Mouse (Mus musculus) MEL (cell line): ENCODE results near the gene Ceacam19. TPM values are rescaled to one million over a fixed set of nuclear protein-coding genes. Genes with fewer than 3 reads are reported as not detected.

ENCODE experiments used
- DNase-seq: peaks from one replicate; pipeline ENCODE4 v3.0.0; 2011; ENCODE audit warnings: low read depth, low spot score
- H3K27ac ChIP-seq: 2 replicates; pipeline ENCODE4 v1.5.1; 2012; ENCODE audit warnings: low read depth, mild to moderate bottlenecking, control low read depth, low read length, moderate library complexity; ENCODE audit not compliant: control insufficient read depth
- H3K27me3 ChIP-seq, 2 experiments: fragments of 150-350 bp in 1 of 2; sonication (generic) in 1 of 2; 2 replicates each; pipeline ENCODE4 v1.6.1; 2012; ENCODE audit warnings: low read length in 2 of 2, mild to moderate bottlenecking in 2 of 2, improper control_type of control experiment in 1 of 2, moderate library complexity in 1 of 2; ENCODE audit not compliant: insufficient read depth in 2 of 2, control insufficient read depth in 1 of 2
- H3K36me3 ChIP-seq, 2 experiments: 2 replicates each; pipeline ENCODE4 v1.6.1; 2012 to 2014; ENCODE audit warnings: low read length in 2 of 2, improper control_type of control experiment in 1 of 2, inconsistent platforms in 1 of 2, mild to moderate bottlenecking in 1 of 2; ENCODE audit not compliant: insufficient read depth in 2 of 2, control insufficient read depth in 1 of 2
- H3K4me1 ChIP-seq, 2 experiments: fragments of 150-350 bp in 1 of 2; sonication (generic) in 1 of 2; 2 replicates each; pipeline ENCODE4 v1.6.1; 2012; ENCODE audit warnings: low read length in 2 of 2, improper control_type of control experiment in 1 of 2, mild to moderate bottlenecking in 1 of 2; ENCODE audit not compliant: insufficient read depth in 2 of 2, control insufficient read depth in 1 of 2
- H3K4me3 ChIP-seq, 2 experiments: fragments of 150-350 bp in 1 of 2; sonication (generic) in 1 of 2; 2 replicates each; pipeline ENCODE4 v1.5.1; 2012; ENCODE audit warnings: low read depth in 2 of 2, low read length in 2 of 2, mild to moderate bottlenecking in 2 of 2, moderate library complexity in 2 of 2, control low read depth in 1 of 2, improper control_type of control experiment in 1 of 2; ENCODE audit not compliant: control insufficient read depth in 1 of 2, insufficient read depth in 1 of 2
- H3K79me2 ChIP-seq: 2 replicates; pipeline ENCODE4 v1.6.1; 2012; ENCODE audit warnings: mild to moderate bottlenecking, low read length, moderate library complexity; ENCODE audit not compliant: control insufficient read depth, poor library complexity, insufficient read depth
- H3K9ac ChIP-seq: 2 replicates; pipeline ENCODE4 v1.6.1; 2012; ENCODE audit warnings: low read depth, mild to moderate bottlenecking, control low read depth, low read length, moderate library complexity; ENCODE audit not compliant: control insufficient read depth, poor library complexity, severe bottlenecking
- H3K9me3 ChIP-seq: fragments of 150-350 bp; sonication (generic); replicated peaks from 2 replicates; pipeline ENCODE4 v1.6.1; 2012; ENCODE audit warnings: mild to moderate bottlenecking, low read length, improper control_type of control experiment, moderate library complexity; ENCODE audit not compliant: insufficient read depth
- CHD1 ChIP-seq: IDR thresholded peaks from 2 replicates; pipeline ENCODE4 v1.6.1; 2012; ENCODE audit warnings: low read depth, mild to moderate bottlenecking, inconsistent platforms, low read length, improper control_type of control experiment
- CHD2 ChIP-seq: IDR thresholded peaks from 2 replicates; pipeline ENCODE4 v1.6.1; 2011; ENCODE audit warnings: low read length, improper control_type of control experiment
- E2F4 ChIP-seq: IDR thresholded peaks from 2 replicates; pipeline ENCODE4 v1.6.1; 2011; ENCODE audit warnings: low read depth, low read length, improper control_type of control experiment, borderline replicate concordance
- EP300 ChIP-seq, 2 experiments: IDR thresholded peaks; 2 replicates each; pipeline ENCODE4 v1.6.1; 2011; ENCODE audit warnings: improper control_type of control experiment in 2 of 2, low read length in 2 of 2, low read depth in 1 of 2, mild to moderate bottlenecking in 1 of 2
- GATA1 ChIP-seq: IDR thresholded peaks from 2 replicates; pipeline ENCODE4 v1.6.1; 2011; ENCODE audit warnings: low read depth, low read length, improper control_type of control experiment
- KAT2A ChIP-seq: conservative IDR thresholded peaks from 2 replicates; pipeline ENCODE4 v1.6.1; 2012; ENCODE audit warnings: low read depth, low read length, improper control_type of control experiment, inconsistent platforms
- MAFK ChIP-seq: IDR thresholded peaks from 2 replicates; pipeline ENCODE4 v1.6.1; 2011; ENCODE audit warnings: low read depth, mild to moderate bottlenecking, low read length, improper control_type of control experiment, borderline replicate concordance
- MEF2A ChIP-seq: IDR thresholded peaks from 2 replicates; pipeline ENCODE4 v1.6.1; 2014; ENCODE audit warnings: low read depth, mild to moderate bottlenecking, inconsistent platforms, low read length, improper control_type of control experiment; ENCODE audit not compliant: poor library complexity, insufficient replicate concordance, severe bottlenecking; ENCODE audit errors: extremely low read depth
- MXI1 ChIP-seq: IDR thresholded peaks from 2 replicates; pipeline ENCODE4 v1.6.1; 2011; ENCODE audit warnings: mild to moderate bottlenecking, low read depth, low read length, improper control_type of control experiment
- MYC ChIP-seq: IDR thresholded peaks from 2 replicates; pipeline ENCODE4 v1.6.1; 2011; ENCODE audit warnings: low read depth, mild to moderate bottlenecking, low read length, improper control_type of control experiment, moderate library complexity
- NELFE ChIP-seq: IDR thresholded peaks from 2 replicates; pipeline ENCODE4 v1.6.1; 2011; ENCODE audit warnings: low read depth, low read length, improper control_type of control experiment
- NRF1 ChIP-seq: IDR thresholded peaks from 2 replicates; pipeline ENCODE4 v1.6.1; 2014; ENCODE audit warnings: low read depth, mild to moderate bottlenecking, inconsistent platforms, low read length, improper control_type of control experiment, moderate library complexity; ENCODE audit not compliant: poor library complexity, insufficient read depth, severe bottlenecking
- POLR2A ChIP-seq, 2 experiments: IDR thresholded peaks; 2 replicates each; pipeline ENCODE4 v1.6.1; 2011 to 2012; ENCODE audit warnings: low read length in 2 of 2, mild to moderate bottlenecking in 2 of 2, control low read depth in 1 of 2, improper control_type of control experiment in 1 of 2, low read depth in 1 of 2, moderate library complexity in 1 of 2; ENCODE audit not compliant: control insufficient read depth in 1 of 2, insufficient read depth in 1 of 2, poor library complexity in 1 of 2
- POLR2AphosphoS5 ChIP-seq: IDR thresholded peaks from 2 replicates; pipeline ENCODE4 v1.6.1; 2012; ENCODE audit warnings: low read depth, borderline replicate concordance, mild to moderate bottlenecking, inconsistent platforms, low read length, moderate library complexity, mixed read lengths
- RCOR1 ChIP-seq: IDR thresholded peaks from 2 replicates; pipeline ENCODE4 v1.6.1; 2012; ENCODE audit warnings: low read depth, mild to moderate bottlenecking, inconsistent platforms, low read length, improper control_type of control experiment
- SIN3A ChIP-seq: IDR thresholded peaks from 2 replicates; pipeline ENCODE4 v1.6.1; 2012; ENCODE audit warnings: low read length, improper control_type of control experiment, inconsistent platforms
- SMC3 ChIP-seq: IDR thresholded peaks from 2 replicates; pipeline ENCODE4 v1.6.1; 2011; ENCODE audit warnings: low read depth, low read length, improper control_type of control experiment
- TAL1 ChIP-seq: IDR thresholded peaks from 2 replicates; pipeline ENCODE4 v1.6.1; 2012; ENCODE audit warnings: mild to moderate bottlenecking, inconsistent platforms, low read length, moderate library complexity, mixed read lengths
- TBP ChIP-seq: IDR thresholded peaks from 2 replicates; pipeline ENCODE4 v1.8.0; 2011; ENCODE audit warnings: low read depth, low read length, improper control_type of control experiment
- UBTF ChIP-seq: IDR thresholded peaks from 2 replicates; pipeline ENCODE4 v1.6.1; 2012; ENCODE audit warnings: low read depth, mild to moderate bottlenecking, inconsistent platforms, low read length, improper control_type of control experiment, moderate library complexity, borderline replicate concordance; ENCODE audit not compliant: insufficient read depth
- USF1 ChIP-seq: IDR thresholded peaks from 2 replicates; pipeline ENCODE4 v1.6.1; 2014; ENCODE audit warnings: low read depth, mild to moderate bottlenecking, inconsistent platforms, low read length, improper control_type of control experiment, moderate library complexity
- USF2 ChIP-seq, 2 experiments: IDR thresholded peaks; 2 replicates each; pipeline ENCODE4 v1.6.1; 2011 to 2012; ENCODE audit warnings: improper control_type of control experiment in 2 of 2, low read length in 2 of 2, borderline replicate concordance in 1 of 2, inconsistent platforms in 1 of 2, low read depth in 1 of 2, mild to moderate bottlenecking in 1 of 2; ENCODE audit not compliant: insufficient read depth in 1 of 2
- polyA plus RNA-seq, 2 experiments: library from polyadenylated mRNA; stranded (reverse) in 1 of 2; unstranded in 1 of 2; fragments of >175 nt in 1 of 2; fragments of >200 nt in 1 of 2; gene quantifications; 2 replicates each; pipeline versions ENCODE4 v1.2.1 to v1.2.4; 2012; ENCODE audit warnings: low replicate concordance in 2 of 2, low read depth in 1 of 2; ENCODE audit not compliant: insufficient read length in 2 of 2, insufficient read depth in 1 of 2, missing spikeins in 1 of 2
- total RNA-seq: library from RNA; depleted of rRNA; stranded (reverse); fragments of 300-350 nt; gene quantifications from 2 replicates; pipeline ENCODE4 v1.2.3, GENCODE M21; 2012

The Ceacam19 gene
- total and polyA plus RNA-seq, 3 experiments, result 0.03 to 0.04 TPM; not detected in 1

GRCm38 (mm10) chr7:19841686-19842413 is 45.9 kb downstream of the Ceacam19 start:
- Histone ChIP-seq H3K4me3 (no peak overlapping the region), H3K79me2 (no peaks in the 10 kb centered on the region), H3K36me3 (no peaks in the 10 kb centered on the region), H3K9me3 (no peaks in the 10 kb centered on the region), H3K27me3 (no peaks in the 10 kb centered on the region)
- no peak for DNase-seq
- TF ChIP-seq SIN3A (no peak), UBTF (no peak), POLR2AphosphoS5 (no peak), CHD1 (no peak), GATA1 (no peak), NELFE (no peak), SMC3 (no peak), MXI1 (no peak), RCOR1 (no peak), CHD2 (no peak), MEF2A (no peak), MYC (no peak), POLR2A (IDR thresholded peaks at IDR 0.05; ENCODE audit: control insufficient read depth in 1 of 2, insufficient read depth in 1 of 2, low read depth in 1 of 2, low read length in 2 of 2, poor library complexity in 1 of 2) (no peak), USF2 (IDR thresholded peaks at IDR 0.05; ENCODE audit: borderline replicate concordance in 1 of 2, insufficient read depth in 1 of 2, low read depth in 1 of 2, low read length in 2 of 2) (no peak)
- TF ChIP-seq, all 39 proteins: peak for 0
- H3K9ac ChIP-seq, result no peak overlapping the region
- no peaks in the 10 kb centered on the region; a peak in 1 of 4 replicates for H3K4me1 ChIP-seq
- H3K27ac ChIP-seq, result no peak overlapping the region

GRCm38 (mm10) chr7:19840936-19841335 is 46.8 kb downstream of the Ceacam19 start:
- Histone ChIP-seq H3K4me3 (no peak overlapping the region), H3K36me3 (no peaks in the 10 kb centered on the region), H3K27ac (no peak overlapping the region), H3K27me3 (no peaks in the 10 kb centered on the region), H3K9me3 (no peaks in the 10 kb centered on the region), H3K79me2 (no peaks in the 10 kb centered on the region), H3K4me1 (no peaks in the 10 kb centered on the region; a peak in 1 of 4 replicates), H3K9ac (no peak overlapping the region)
- TF ChIP-seq MXI1 (no peak), UBTF (no peak), E2F4 (no peak), TBP (no peak), MAFK (no peak), NRF1 (no peak), USF1 (no peak), EP300 (IDR thresholded peaks at IDR 0.05; ENCODE audit: low read depth in 1 of 2, low read length in 2 of 2) (no peak), POLR2A (IDR thresholded peaks at IDR 0.05; ENCODE audit: control insufficient read depth in 1 of 2, insufficient read depth in 1 of 2, low read depth in 1 of 2, low read length in 2 of 2, poor library complexity in 1 of 2) (no peak), TAL1 (no peak), KAT2A (no peak)
- no peak for DNase-seq
